Mouse (Mus musculus) kidney, adult 18-20 months (tissue): ENCODE results near the gene Nrip2.
A peak's percentile ranks its signal among the peaks of the same experiment; 100 is the strongest.

Source experiments
- DNase-seq: peaks from one replicate; pipeline ENCODE4 v3.0.0; 2021

The Nrip2 gene

DNA sequence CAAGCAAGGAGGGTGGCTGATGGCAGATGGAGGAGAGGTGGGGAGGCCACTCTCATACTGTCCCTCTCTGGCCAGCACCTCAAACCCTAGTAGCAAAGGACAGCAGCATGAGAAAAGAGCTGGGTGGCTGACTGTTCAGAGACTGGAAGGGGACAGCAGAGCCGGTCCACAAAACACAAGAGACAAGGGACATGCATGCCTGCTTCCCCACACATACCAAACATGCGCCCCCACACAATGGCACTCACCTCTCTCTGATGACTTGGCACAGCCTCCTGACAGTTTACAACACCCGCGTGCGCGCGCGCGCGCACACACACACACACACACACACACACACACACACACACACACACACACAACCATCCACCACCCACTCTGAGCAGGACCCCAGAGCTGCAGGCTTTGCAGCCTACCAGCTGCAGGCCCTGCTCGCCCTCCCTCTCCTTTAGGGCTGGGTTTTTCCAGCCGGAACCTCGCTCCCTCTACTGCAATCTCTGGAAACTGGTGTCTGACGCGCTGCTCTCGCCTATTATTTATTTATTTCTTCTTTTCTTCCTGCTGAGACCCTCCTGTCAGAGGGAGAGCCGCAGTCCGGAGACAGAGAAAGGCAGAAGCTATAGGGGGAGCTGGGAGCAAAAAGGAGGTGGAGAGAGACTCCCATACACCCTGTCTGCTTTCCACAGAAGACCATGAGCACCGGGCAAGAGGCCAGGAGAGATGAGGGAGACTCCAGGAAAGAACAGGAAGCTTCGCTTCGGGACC, 507 bp downstream of the Nrip2 start:
- peak; percentile 45 for DNase-seq

DNA sequence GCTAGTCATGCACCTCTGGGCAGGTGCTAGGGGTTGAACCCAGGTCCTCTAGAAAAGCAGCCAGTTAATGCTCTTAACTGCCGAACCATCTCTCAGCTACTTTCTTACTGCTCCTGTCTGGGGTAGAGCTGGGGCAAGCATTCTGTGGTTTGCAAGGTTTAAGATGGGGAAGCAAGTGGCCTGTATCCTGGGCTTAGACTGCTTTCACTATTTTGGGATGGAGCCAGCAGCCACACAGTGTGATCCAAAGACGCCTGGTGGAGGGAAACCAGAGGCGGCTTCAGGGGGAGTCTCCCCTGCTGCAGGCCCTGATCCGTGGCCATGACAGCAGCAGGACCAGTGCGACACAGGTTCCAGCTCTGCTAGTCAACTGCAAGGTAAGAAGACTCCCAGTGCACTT, 5.6 kb downstream of the Nrip2 start:
- no peak for DNase-seq

DNA sequence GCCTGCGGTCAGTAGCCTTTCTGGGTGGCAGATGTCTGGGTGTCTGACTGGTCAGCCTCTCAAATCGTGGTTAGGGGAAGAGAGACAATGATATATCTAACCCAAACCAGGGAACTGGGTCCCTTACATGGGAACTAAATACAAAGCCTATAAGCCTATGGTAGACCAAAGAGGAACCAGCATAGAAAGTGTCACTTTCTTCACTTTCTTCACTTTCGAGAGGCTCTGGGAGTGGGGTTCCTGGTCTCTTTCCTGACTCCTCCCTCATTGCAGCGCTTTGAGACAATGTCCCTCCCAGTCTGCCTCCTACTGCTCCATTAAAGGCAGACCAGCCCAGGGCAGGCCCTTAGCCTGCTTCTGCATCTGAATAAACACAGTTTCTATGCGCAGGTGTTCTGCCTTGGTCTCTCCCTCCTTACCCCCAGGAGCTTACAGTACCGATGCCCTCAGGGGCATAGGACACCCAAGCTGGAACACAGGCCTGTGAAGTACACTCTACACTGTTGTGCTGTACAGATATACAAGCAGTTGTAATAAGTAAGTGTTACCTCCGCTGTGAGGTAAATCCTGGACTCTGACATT, 9.5 kb downstream of the Nrip2 start:
- no peak for DNase-seq

DNA sequence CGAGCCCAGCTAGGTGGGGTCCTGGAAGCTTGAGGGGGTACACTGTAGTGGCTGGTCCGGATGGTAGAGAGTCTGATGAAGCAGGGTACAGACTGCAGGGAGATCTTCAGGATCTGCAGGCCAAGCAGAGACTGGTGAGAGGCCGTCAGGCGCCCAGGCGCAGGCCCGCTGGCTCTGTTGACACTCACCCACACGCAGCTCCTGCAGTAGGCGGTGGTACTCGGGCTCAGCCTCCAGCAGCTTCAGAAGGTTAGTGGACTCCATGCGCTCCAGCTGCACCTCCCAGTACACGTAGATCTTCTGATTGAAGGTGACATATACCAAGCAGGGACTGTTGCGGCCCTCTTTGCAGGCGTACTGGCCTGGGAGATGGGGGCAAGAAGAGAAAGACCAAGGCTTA, 11.2 kb downstream of the Nrip2 start:
- no peak for DNase-seq

DNA sequence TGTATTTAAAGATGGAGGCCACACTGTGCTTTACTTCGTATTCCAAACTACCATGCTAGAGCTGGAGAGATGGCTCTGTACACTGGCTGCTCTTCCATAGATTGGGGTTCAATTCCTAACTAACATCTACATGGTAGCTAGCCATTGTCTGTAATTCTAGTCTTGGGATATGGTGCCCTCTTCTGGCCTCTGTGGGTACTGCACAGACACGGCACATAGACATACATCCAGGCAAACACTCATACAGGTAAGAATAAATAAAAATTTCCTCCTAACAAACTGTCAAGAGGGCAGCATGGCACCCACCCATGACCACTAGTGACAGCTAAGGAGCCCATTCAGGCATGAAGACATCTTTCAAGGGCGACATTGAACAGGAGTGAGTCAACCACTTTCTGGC, 12.0 kb downstream of the Nrip2 start:
- peak; percentile 87 for DNase-seq

DNA sequence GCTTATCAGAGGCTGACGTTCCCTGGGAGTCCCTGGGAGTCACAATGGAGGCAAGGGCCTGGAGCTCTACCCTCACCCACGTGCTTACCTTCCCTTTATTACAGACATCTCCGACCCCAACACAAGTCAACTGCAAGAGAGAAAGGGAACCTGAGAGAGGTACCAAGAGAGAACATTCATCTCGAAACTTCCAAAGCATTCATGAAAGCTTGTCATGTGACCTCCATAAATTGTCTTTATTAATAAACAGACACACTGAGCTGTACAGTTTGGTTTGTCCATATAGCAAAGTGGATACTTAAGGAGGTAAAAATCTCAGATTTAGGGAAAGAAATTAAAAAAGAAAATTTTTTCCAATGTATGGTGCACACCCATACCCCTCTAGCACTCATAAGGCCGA, 17.1 kb downstream of the Nrip2 start:
- DNase-seq, result no peak

DNA sequence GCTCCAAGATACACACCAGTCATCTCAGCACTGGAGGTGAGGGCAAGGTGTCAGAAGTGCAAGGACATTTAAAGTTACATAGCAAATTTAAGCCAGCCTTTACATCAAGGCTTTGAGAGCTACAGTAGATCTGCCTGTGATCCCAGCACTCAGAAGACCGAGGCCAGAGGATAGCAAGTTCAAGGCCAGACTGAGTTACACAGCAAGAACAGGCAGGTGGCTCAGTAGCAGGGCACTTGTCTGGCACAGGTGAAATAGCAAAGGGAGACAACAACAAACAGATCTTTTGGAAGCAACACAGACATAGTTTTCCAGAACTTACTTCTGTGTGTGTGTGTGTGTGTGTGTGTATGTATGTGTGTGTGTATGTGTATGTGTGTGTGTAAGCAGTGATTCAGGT, 19.0 kb downstream of the Nrip2 start:
- DNase-seq, result no peak

DNA sequence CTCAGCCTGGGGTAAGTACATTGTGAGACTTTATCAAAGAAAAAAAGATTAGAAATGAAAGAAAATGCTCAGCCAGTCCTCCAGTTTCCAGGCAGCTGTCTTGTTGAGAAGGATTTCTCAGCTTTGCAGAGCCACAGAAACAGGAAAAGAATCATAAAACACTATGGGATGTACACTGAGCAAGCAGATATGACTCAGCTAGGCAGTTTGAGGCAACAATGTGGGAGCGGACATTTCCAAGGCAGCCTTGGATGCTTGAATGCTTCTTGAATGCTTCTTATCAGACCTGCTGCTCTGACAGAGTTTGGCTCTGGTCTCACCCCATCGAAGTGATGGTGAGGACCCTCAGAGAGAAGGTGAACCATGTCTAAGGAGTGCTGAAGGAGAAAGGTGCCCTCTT, 21.9 kb downstream of the Nrip2 start:
- DNase-seq, result no peak

DNA sequence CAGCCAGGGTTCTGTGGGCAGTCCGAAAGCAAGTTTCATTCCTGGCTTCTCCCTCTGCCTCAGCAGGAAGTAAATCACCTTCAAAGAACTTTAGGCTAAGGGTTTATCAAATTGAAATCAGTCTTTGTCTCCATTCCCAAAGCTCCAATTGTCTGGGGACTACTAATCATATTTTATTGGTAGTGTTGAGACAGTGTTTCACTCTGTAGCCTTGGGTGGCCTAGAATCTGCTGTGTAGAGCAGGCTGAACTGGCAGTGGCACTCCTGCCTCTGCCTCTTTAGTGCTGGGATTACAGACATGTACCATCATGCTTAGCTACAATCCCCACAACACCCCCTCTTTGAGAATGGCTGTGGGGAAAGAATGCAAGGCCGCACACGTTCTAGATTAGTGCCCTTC, 22.4 kb downstream of the Nrip2 start:
- DNase-seq, result no peak

DNA sequence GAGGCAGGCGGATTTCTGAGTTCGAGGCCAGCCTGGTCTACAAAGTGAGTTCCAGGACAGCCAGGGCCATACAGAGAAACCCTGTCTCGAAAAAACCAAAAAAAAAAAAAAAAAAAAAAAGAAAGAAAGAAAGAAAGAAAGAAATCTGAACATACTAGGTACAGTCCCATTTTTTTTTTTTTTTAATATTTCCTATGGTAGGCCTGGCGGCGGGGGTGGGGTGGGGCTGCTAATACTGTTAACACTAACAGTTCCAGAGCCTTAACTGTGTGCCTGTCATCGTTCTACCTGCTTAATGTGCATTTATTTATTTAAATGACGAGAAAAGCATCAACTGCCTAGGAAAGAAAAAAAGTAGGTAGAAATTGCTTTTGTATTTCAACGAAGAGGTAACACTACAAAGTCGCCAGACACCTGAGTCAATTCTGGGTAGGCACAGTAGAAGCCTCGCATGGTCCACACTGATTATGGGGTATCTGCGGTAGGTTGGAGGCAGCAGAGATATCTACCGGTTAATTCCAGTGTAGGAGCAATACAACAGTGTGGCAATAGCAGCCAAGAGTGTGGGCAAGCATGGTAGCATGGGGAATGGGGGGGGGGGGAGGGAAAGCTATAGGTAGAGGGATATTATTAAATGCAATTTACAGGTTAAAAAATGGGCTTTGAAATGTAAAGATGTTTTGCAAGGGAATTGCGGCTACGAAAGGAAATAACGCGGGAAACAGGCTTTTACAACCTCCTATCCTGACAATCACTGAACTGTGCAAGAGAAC, 24.6 kb downstream of the Nrip2 start:
- DNase-seq, result no peak

DNA sequence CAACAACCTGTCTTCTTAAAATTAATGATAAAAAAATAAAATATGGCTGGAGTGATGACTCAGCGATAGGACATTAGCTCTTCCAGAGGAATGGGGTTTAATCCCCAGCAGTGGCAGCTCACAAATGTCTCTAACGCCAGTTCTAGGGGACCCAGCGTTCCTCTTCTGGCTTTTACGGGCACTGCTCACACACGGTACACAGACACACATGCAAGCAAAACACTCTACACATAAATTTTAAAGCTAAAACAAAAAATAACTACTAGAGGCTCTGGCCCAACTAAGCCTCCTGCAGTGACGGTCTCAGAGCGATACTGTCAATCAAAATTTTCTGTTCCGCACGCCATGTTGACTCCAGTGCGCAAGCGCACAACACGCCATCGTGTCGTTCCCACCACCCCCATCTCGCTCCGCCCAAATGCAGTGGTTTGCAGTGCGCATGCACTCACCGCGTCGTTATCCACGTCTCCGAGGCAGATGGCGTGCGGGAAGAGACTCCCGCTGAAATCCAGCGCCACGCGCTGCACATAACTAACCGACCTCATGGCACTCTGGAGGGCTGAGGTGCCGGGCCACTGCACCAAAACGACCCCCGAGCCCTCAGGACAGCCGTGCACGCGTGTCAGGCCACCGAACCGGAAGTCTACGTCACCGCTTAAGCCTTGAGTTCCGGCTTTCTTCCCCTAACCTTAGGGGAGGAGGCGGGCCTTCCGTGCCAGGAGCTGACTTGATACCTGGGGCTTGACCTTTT, 25.3 kb downstream of the Nrip2 start, which contains the start of gene Itfg2:
Gene Itfg2 (minus strand): TSS at position 663 of the 751 bp plus-strand sequence.
- DNase-seq, result peak; percentile 98

DNA sequence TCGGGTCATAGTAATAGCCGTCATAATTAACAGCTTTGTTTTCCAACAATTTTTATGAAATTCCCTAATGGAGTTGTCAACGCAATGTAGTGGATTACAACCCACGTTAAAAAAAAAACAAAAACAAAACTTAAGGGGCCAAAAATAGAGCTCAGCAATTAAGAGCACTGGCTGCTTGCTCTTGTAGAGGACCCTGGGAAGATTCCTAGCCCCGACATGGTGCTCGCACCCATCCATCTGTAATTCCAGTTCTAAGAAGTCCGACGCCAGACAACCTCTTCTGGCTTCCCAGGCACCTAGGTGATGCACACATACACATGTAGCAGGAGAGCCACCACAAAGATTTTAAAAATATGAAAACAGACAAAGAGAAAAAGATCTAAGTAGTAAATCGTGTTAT, 25.9 kb downstream of the Nrip2 start:
- DNase-seq, result no peak

DNA sequence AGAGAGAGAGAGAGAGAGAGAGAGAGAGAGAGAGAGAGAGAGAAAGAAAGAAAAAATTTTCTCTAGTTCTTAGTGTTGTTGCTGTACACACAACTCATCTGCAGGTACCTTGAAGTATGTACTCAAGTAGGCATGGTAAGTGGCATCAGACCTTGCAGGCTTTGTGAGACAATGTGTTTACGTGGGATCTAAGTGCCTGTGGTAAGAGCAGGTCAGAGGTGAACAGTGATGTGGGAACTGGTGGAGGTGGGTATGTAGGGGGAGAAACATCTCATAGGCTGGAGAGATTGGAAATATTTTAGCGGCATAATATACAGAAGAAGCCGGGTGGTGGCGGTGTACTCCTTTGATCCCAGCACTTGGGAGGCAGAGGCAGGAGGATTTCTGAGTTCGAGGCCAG, 28.5 kb downstream of the Nrip2 start:
- no peak for DNase-seq

DNA sequence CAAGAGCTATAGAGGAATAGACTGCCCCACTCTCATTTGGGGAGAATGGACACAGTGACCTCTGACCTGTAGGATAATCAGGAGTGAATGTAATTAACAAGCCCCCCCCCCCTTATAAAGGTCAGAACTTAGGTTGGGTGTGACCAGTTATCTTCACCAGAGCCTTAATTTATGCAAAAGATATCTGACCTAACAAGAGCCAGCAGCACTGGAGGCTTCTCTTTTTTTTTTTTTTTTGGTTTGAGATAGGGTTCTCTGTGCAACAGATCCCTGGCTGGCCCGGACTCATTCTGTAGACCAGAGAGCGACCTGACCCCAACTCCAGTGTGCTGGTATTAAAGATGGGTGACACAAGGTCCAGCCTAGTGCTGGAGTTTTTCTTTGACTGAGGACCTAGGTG, 30.2 kb downstream of the Nrip2 start:
- no peak for DNase-seq

DNA sequence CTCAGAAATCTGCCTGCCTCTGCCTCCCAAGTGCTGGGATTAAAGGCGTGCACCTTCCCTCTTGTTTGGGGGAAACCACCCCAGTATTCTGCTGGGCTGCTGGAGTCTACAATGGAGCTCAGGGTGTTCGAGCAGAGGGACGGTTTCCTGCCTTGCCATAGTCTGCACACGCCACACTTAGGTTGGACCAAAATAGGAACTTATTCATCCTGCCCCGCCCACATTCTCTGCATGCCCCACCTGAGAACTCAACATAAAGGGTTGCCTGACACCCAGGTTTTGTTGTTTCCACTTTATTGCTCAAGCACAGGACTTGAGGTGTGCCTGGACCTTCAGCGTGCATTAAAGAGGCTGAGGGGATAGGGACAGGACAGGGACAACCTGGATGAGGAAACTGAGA, 30.7 kb downstream of the Nrip2 start:
- DNase-seq, result no peak

DNA sequence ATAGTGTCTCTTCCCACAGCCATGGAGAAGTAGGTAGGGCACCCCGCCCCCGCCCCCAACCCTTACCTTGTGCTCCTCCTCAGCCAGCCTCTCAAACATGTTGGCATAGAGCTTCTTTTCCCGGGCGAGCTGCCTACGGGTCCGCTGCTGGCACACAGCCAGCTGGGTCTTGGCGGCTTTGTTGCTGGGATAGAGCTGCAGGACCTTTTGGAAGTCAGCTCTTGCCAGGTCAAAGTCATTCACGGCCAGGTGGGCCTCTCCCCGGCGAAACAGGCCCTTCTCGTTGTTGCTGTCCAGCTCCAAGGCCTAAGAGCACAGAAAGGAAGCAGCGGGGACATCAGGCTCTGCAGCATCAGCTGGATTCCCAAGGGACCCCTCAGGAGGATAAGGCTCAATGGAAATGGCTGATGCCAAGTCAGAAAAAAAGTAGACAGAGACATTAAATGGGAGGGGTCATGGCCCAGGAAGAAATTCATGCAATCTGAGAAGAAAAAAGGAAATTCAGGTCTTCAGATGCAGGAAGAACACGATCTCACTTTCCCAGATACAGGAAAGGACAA, 33.3 kb downstream of the Nrip2 start:
- DNase-seq, result no peak

DNA sequence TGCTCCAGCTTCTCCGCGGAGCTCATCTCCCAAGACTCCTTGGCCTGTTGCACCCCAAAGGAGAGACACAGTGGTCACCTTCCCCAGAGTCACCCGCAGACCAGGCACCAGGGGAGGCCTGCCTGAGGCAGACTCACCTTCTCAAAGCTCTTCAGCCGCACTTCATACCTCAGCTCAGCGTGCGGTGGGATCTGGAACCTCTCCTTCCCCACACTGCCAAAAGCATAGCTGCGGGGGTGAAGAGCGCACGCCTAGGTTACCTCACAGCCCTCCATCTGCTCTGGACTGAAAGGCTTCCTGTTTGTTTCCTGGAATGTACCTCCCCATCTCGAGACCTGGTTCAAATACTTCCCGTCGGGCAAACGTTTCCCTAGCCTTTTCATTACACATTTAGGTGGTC, 34.5 kb downstream of the Nrip2 start:
- no peak for DNase-seq

DNA sequence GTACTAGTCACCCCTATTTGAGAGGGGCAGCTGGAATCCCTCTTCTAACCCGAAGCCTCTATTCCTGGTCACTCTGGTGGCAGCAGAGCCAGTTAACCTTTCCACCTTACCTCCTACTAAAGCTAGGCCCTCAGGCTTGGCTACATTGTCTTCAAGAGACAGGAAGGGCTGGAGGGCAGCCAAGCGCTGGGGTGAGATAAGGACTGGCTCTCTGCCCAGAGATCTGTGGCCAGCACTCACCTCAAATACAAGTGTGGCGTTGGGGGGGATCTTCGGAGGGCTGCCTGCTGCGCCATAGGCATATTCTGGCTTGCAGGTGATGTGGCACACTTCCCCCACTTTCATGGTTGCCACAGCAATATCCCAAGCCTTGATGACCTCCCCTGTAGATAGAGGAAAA, 36.4 kb downstream of the Nrip2 start:
- peak; percentile 84 for DNase-seq

DNA sequence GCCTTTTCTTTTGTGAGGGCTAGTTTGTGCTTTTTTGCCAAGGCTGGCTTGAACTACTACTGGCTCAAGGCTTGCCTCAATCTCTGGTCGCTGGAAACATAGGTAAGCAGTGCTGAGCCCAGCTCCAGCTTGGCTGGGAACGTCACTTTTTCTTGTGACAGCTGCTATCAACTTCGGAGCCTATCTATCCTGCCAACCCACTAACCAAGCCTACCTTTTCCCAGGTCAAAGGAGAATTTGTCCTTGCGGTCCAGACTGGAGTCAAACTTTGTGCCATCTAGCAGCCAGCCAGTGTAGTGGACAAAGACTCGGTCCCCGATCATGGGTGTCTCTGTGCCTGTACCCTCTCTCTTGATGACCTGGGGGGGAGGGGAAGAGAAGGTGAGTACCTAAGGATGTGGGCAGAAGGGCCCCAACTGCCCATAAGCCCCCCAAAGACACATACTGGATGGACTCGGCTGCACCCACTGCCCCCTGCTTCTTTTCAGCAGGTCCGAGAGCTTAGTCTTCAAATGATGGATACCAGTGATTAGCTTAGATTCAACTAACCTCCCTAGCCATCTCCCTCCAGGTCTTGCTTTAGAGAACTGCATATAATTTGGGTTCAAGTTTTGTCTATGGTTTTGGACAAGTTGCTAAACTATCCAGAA, 37.4 kb downstream of the Nrip2 start:
- no peak for DNase-seq

DNA sequence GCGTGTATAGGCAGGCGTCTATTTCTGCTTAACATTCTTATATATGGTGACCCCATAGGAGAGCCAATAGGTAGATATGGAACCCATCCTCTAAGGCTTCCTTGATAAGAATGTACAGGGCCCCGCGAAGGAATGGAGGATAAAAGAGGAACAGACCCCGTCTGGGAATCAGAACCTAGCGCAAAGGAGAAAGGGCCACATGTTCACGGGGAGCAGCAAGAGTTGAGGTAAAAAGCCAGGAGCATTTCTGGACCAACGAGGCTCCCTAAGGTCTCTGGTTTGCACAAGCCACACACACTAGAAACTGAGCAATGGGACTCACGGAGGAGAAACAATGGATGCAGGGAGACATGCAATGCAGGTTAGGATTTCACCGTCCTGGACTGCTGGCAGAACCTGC, 38.2 kb downstream of the Nrip2 start:
- no peak for DNase-seq

DNA sequence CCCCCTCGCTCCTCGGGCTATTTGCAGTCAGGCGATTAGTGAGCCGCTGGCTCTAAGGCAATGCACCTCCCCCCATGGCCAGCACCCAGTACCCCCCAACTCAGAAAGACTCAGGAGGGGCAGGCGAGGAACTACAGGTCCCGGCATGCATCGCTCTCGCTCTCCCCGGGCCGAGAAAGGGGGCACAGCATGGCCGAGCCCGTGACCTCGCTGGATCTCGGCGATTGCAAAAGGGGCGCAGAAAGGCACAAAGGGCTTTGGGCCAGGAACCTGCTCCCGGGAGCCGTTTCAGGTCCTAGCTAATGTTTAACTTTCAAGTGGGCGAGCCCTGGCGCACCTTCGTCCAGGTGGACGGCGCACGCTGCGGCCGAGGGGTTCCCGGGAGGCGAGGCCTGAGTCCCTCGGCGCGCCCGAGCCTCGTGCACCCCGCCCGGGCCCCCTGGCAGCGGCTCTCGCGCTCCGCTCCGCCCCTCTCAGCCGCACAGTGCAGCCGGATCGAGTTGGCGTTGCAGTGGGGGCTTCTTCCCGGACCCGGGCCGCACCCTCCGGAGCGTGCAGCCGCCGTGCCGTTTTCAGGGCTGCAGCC, 38.7 kb downstream of the Nrip2 start:
- peak; percentile 83 for DNase-seq

DNA sequence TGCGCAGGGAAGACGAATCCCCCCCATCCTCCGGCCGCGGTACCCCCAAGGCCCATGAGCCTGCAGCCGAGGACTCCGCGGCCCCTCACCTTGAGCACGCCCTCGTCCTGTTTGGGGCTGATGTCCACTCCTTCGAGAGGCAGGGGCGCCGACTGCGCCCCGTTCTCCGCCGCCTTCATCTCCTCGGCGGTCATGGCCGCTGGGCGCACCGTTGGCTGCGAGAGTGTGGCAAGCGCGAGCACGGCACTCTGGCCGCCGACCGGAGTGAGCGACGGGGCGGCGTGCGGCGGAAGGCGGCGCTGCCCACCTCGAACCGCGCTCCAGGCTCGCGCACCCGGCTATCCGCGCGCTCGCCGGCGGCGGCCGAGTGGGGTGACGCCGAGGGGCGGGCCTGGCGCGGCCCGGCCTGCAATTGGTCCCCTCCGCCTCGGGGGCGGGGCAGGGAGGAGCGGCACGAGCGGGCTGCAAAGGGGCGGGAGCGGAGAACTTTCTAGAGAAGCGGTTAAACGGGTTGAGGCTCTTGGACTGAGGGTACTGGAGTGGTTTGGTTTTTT, 39.3 kb downstream of the Nrip2 start, which contains the start of gene Fkbp4:
Gene Fkbp4 (minus strand): TSS at position 361 of the 554 bp plus-strand sequence.
- DNase-seq, result peak; percentile 94
